Mouse (Mus musculus) cerebellum, adult 2 months (tissue): ENCODE data around the gene Zfp827.

Source experiments
- CTCF ChIP-seq: fragments of 200-500 bp; IDR thresholded peaks from 2 replicates; pipeline ENCODE4 v1.5.1; 2011; ENCODE audit warnings: low read depth, mild to moderate bottlenecking, control low read depth, low read length, moderate library complexity, borderline replicate concordance; ENCODE audit not compliant: insufficient read depth
- POLR2A ChIP-seq: fragments of 200-500 bp; IDR thresholded peaks from 2 replicates; pipeline ENCODE4 v1.6.1; 2011; ENCODE audit warnings: low read length, control low read depth, borderline replicate concordance; ENCODE audit not compliant: insufficient read depth

DNA sequence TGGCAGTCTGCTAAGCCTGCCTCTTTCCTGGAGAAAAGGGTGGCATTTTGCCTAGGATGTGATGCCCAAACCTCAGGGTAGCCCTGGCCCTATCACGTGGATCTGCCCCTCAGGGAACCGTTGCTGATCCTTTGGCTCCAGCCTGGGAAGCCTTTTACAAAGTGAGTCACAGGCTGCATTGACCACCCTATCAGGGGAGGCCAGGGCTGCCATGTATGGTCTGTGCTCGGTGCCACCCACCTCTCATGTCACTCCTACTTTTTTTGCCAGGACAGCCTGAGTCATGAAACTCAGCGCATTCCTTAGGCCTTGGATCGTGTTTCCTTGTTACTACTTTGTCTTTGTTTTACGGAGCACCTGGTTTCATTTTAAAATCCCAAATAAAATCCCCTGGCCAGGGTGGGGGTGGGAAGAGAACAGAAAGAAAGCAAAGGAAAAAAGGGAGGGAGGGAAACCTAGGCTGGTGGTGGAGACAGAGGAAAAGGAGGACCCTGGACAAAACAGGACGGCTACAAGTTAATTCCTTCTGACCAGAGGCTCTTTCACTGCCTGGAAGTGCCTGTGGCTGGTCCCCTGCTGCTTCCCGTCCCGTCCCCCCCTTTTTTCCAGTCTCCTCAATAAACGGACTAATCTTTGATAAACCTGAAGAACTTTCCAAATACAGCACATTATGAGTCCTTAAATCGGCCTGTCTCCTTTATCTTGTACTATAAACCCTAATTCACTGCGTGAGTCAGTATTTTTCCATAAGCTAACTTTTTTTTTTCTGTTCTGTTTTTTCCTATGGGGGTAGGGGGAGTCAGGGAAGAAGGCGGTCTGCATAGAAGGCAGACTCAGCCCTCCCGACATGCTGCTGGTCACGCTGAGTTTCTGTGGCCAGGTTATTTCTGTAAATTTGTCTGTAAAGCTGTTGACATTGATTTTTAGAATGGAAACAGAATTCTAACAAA is 180.7 kb downstream of the Zfp827 start:
- TF ChIP-seq CTCF (no peak), POLR2A (no peak)
